Mouse (Mus musculus): ENCODE results near the gene Thrap3. TPM values are rescaled to one million over a fixed set of nuclear protein-coding genes. Genes with fewer than 3 reads are reported as not detected.
"Not testable (repeated sequence)": the region's sequence is repeated elsewhere in the genome, so short reads cannot be mapped to it uniquely, and the experiment has no call there.

Thrap3 gene
- total RNA-seq, 2 experiments from 2014 or later = 133 to 154 TPM

GRCm38 (mm10) chr4:126170737-126171136, 31.8 kb downstream of the Thrap3 start:
- not testable (repeated sequence) for DNase-seq (ENCODE audit: extremely low spot score in 1 of 2, low spot score in 1 of 2)

- DNase-seq (ENCODE audit: extremely low spot score in 1 of 2, low spot score in 1 of 2) = no peak
Measured at GRCm38 (mm10) chr4:126168851-126169250, 33.7 kb downstream of the Thrap3 start.

- no peak for DNase-seq (ENCODE audit: extremely low spot score in 1 of 2, low spot score in 1 of 2)
Measured at GRCm38 (mm10) chr4:126166084-126166483, 36.5 kb downstream of the Thrap3 start.

- DNase-seq (ENCODE audit: extremely low spot score in 1 of 2, low spot score in 1 of 2) = not testable (repeated sequence)
Measured at GRCm38 (mm10) chr4:126165092-126165491, 37.5 kb downstream of the Thrap3 start.

- DNase-seq (ENCODE audit: extremely low spot score in 1 of 2, low spot score in 1 of 2) = no peak
Measured at GRCm38 (mm10) chr4:126163685-126164084, 38.9 kb downstream of the Thrap3 start.

GRCm38 (mm10) chr4:126163067-126163659, 39.4 kb downstream of the Thrap3 start, which contains the start of gene Sh3d21:
Gene Sh3d21, minus strand, starts transcription at chr4:126163491.
- no peak for DNase-seq (ENCODE audit: extremely low spot score in 1 of 2, low spot score in 1 of 2)

- peak; percentile 69 to 71 for DNase-seq (ENCODE audit: extremely low spot score in 1 of 2, low spot score in 1 of 2)
Measured at GRCm38 (mm10) chr4:126162544-126163066, 40.0 kb downstream of the Thrap3 start.

GRCm38 (mm10) chr4:126161986-126162385, 40.6 kb downstream of the Thrap3 start:
- DNase-seq (ENCODE audit: extremely low spot score in 1 of 2, low spot score in 1 of 2) = no peak

GRCm38 (mm10) chr4:126161456-126161855, 41.1 kb downstream of the Thrap3 start:
- no peak for DNase-seq (ENCODE audit: extremely low spot score in 1 of 2, low spot score in 1 of 2)

GRCm38 (mm10) chr4:126160981-126161380, 41.6 kb downstream of the Thrap3 start:
- DNase-seq (ENCODE audit: extremely low spot score in 1 of 2, low spot score in 1 of 2) = no peak

- peak in 1 of 2 experiments; percentile 35 for DNase-seq (ENCODE audit: extremely low spot score in 1 of 2, low spot score in 1 of 2)
Measured at GRCm38 (mm10) chr4:126159455-126159854, 43.1 kb downstream of the Thrap3 start.

- no peak for DNase-seq (ENCODE audit: extremely low spot score in 1 of 2, low spot score in 1 of 2)
Measured at GRCm38 (mm10) chr4:126157562-126157961, 45.0 kb downstream of the Thrap3 start.

GRCm38 (mm10) chr4:126156617-126157016, 45.9 kb downstream of the Thrap3 start:
- no peak for DNase-seq (ENCODE audit: extremely low spot score in 1 of 2, low spot score in 1 of 2)

GRCm38 (mm10) chr4:126155869-126156268, 46.7 kb downstream of the Thrap3 start:
- DNase-seq (ENCODE audit: extremely low spot score in 1 of 2, low spot score in 1 of 2) = no peak

GRCm38 (mm10) chr4:126155183-126155582, 47.4 kb downstream of the Thrap3 start:
- no peak for DNase-seq (ENCODE audit: extremely low spot score in 1 of 2, low spot score in 1 of 2)

GRCm38 (mm10) chr4:126152864-126153263, 49.7 kb downstream of the Thrap3 start:
- no peak for DNase-seq (ENCODE audit: extremely low spot score in 1 of 2, low spot score in 1 of 2)

GRCm38 (mm10) chr4:126151701-126152440, 50.7 kb downstream of the Thrap3 start:
- no peak for DNase-seq (ENCODE audit: extremely low spot score in 1 of 2, low spot score in 1 of 2)

- no peak for DNase-seq (ENCODE audit: extremely low spot score in 1 of 2, low spot score in 1 of 2)
Measured at GRCm38 (mm10) chr4:126150949-126151320, 51.6 kb downstream of the Thrap3 start.

GRCm38 (mm10) chr4:126150297-126150948, 52.1 kb downstream of the Thrap3 start:
- DNase-seq (ENCODE audit: extremely low spot score in 1 of 2, low spot score in 1 of 2) = no peak

- no peak for DNase-seq (ENCODE audit: extremely low spot score in 1 of 2, low spot score in 1 of 2)
Measured at GRCm38 (mm10) chr4:126149798-126150197, 52.8 kb downstream of the Thrap3 start.

GRCm38 (mm10) chr4:126149041-126149676, 53.4 kb downstream of the Thrap3 start:
- no peak for DNase-seq (ENCODE audit: extremely low spot score in 1 of 2, low spot score in 1 of 2)

All from layer of hippocampus, postnatal 25 days (tissue).